Mouse (Mus musculus) myocyte (in vitro differentiated cells): ENCODE measurements around the gene Sf1.

Experiments used
- TCF12 ChIP-seq: IDR thresholded peaks from one replicate; pipeline ENCODE4 v1.6.1; 2011; ENCODE audit warnings: mild to moderate bottlenecking, control low read depth; ENCODE audit not compliant: poor library complexity, insufficient read depth, severe bottlenecking
- USF1 ChIP-seq: IDR thresholded peaks from one replicate; pipeline ENCODE4 v1.6.1; 2011; ENCODE audit warnings: low read depth, mild to moderate bottlenecking, control low read depth, moderate library complexity

- TF ChIP-seq TCF12 (no peak), USF1 (no peak)
Observed at GRCm38 (mm10) chr19:6420481-6421210, 57.2 kb downstream of the Sf1 start.
